Mouse (Mus musculus) ovary, postnatal 36 days (tissue): ENCODE results near the gene Lmbr1.
"Not testable (repeated sequence)": the region's sequence is repeated elsewhere in the genome, so short reads cannot be mapped to it uniquely, and the experiment has no call there.

ENCODE experiments used
- DNase-seq: peaks from one replicate; pipeline ENCODE4 v3.0.0; 2022; ENCODE audit warnings: low spot score, mixed read lengths

The Lmbr1 gene

DNA sequence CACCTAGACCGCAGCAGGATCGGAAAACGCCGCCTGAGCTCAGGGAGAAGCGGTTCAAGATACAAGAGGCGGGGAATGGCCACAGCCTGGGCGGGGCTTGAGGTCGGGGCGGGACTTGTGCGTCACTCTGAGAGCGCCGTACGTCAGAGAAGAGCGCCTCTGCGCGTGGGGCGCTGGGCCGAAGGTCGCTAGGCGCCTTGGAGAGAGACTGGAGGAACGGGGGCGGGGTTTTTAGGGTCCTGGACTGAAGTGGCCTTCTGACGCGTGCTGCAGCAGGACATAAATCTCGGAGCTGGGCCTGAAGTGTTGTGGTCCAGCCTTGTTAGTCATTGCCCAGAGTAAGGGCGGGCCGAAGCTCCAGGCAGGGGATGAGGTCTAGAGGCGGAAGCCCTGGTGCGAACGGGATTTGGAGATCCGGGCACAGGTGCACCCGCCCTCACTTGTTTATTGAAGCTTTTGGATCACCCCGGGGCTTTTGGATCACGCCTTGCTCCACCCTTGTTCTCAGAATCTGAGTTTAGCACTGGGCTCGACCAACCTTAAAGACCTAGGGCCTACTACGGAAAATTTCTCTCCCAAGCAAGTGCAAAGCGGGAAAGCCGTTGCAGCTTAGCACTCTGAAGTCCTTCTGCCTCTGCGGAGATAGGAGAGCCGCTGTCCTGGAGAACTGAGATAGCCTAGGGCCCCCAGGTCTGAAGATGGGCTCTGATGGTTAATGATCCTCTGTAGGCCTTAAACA lies at the start of gene Lmbr1:
Lmbr1 (minus strand) TSS at position 93 of the 739 bp plus-strand sequence.
- peak; percentile 92 for DNase-seq

DNA sequence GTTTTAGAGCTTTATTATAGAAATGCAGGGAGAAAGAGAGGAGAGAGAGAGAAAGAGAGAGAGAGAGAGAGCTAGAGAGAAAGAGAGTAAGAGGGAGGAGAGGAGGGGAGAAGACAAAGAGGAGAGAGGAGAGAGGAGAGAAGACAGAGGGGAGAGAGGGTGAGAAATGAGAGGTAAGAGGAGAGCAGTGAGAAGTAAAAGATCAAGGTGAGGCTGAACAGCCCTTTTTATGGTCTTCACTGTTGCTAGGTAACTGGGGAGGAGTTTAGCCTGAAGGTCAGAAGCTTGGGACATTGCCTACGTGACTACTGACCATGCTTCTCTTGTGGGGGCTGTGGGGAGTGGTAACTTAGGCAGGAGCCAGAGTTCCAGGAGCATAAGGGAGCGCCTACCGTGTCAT lies 45.1 kb upstream of the Lmbr1 start:
- not testable (repeated sequence) for DNase-seq

DNA sequence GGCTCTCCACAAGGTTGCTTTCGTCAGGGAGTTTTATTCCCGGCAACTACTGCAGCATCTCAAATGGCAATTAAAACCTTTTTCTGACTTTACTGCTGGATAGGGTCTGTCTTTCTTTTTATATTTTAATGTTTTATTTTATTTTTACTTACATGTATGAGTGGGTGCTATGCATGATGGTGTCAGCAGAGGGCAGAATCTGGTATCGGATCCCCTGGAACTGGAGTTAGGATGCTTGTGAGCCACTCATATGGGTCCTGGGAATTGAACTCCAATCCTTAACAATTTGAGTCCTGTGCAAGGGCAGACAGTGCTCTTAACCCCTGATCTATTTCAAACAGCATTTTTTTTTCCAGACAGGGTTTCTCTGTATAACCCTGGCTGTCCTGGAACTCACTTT lies 34.9 kb upstream of the Lmbr1 start:
- DNase-seq, result no peak

- no peak for DNase-seq
Observed at GRCm38 (mm10) chr5:29410854-29411253, 32.7 kb upstream of the Lmbr1 start.

DNA sequence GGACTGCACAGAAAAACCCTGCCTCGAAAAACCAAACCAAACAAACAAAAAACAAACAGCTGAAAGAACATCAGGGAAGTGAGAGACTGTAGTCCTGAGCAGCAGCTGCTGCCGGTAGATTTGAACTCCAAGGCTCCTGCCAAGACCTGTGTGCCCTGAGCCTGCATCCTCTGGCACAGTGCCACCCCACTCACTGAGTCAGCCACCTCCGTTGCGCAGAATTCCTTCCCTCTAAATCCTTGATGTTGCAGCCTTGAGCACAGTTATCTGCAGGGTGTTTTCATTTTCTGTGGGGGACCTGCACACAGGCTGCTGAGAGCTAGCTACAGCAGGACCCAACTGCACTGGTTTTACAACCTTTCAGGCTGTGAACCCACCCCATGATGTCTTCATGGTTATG lies 20.2 kb upstream of the Lmbr1 start:
- DNase-seq, result peak; percentile 53

GRCm38 (mm10) chr5:29388944-29389765 lies 11.0 kb upstream of the Lmbr1 start:
- peak; percentile 82 for DNase-seq

- no peak for DNase-seq
Observed at GRCm38 (mm10) chr5:29388181-29388943, 10.2 kb upstream of the Lmbr1 start.

DNA sequence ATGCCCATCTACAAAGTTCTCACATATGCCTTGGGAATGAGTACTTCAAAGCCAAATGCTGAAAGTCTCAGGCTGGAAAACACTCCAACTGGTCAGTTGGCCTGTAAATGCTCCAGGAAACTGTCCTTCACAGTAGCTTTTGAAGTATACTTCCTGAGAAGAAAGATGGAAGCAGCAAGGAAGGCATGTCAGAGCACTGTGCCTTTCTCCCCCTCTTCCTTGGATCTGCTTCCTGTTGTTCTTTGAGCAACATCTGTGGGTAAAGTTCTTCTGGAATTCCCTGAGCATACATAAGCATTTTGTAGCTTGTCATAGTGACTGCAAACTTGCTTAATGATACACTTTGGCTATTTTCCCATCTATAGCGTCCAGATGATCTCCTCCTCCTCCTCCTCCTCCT lies 9.4 kb upstream of the Lmbr1 start:
- no peak for DNase-seq

GRCm38 (mm10) chr5:29382776-29383175 lies 4.6 kb upstream of the Lmbr1 start:
- no peak for DNase-seq

GRCm38 (mm10) chr5:29380091-29380490 lies 1.9 kb upstream of the Lmbr1 start:
- DNase-seq, result no peak

DNA sequence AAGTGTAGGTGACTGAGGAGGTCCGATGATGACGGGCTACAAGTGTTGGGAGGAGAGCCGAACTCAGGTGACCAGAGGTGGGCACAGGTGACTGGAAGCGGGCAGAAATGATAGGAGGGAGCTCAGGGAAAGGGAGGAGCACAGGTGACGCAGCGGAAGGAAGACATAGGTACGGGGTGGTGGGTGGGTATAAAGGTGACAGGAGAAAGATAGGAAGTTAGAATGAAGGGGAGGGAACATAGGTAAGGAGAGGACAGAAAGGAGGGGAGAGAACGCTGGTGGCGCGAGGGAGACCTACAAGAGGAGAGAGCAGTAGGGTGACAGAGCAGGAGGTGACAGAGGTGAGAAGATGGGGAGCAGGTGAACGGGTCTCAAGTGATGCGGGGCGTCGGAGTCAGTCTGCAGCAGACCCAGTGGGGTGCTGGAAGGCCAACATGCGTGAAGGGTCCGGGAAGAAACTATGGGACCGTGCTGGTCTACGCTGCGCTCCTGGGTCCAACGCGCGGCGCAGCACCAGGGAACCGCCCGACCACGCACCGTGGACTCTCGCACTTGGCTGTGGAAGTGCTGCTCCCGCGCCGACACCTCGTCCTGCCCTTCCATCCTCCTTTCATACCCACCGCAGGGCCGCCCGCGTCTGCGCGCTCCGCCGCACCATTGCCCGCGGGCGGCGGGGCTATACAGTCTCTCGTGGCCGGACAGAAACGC lies 446 bp downstream of the Lmbr1 start:
- DNase-seq, result peak; percentile 4

- DNase-seq, result no peak
Observed at GRCm38 (mm10) chr5:29363511-29363910, 14.7 kb downstream of the Lmbr1 start.

GRCm38 (mm10) chr5:29335836-29336235 lies 42.4 kb downstream of the Lmbr1 start:
- DNase-seq, result no peak

DNA sequence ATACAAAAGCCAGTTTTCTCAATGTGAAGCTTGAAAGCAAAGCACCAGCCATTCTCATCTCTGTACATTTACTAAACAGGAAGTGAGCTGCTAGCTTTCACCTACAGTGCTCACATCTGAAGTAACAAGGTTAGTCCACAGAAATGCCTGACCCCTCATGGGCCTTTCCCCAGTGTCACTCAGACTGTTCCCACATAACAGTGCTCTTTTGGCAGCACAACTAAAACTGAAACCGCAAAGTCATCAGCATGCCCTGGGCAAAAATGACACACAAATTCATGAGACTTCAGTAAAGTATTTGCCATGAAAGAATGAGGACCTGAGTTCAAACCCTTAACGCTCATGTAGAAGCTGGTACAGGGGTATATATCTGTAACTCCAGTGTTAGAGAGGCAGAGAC lies 55.7 kb downstream of the Lmbr1 start:
- no peak for DNase-seq

DNA sequence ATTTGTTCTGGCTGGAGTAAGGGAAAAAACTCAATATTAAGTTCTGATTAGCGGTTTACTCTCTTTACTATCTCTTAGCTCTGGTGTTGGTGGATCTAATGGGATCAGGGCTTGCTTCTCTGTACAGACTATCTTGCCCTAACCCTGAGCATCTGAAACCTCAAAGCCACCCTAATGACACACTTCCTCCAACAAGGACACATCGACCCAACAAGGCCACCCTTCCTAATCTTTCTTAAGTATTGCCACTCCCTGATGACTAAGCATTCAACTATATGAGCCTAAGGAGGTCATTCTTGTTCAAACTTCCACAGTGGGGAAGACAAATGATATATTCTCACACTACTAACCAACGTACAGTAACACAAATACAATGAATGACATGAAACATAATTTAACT lies 69.0 kb downstream of the Lmbr1 start:
- no peak for DNase-seq

- peak; percentile 33 for DNase-seq
Observed at GRCm38 (mm10) chr5:29293194-29293593, 85.0 kb downstream of the Lmbr1 start.

DNA sequence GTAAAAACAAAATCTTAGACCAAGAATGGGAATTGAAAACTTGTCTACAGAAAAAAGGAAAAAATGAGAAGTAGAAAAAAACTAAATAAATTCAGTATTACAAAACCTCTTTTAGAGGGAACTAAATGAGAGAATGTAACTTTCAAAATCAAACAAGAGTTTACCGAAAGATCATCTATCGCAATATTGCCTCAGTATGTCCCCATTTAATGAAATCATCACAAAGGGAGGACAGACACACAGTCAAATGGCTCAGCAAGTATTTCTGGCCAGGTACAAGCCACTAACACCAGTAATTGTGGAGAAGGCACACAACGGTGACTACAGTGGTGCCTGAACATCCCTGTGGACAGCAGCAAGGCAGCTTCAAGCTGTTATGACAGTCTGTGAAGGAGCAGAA lies 88.1 kb downstream of the Lmbr1 start:
- DNase-seq, result no peak

- DNase-seq, result no peak
Observed at GRCm38 (mm10) chr5:29289703-29290102, 88.5 kb downstream of the Lmbr1 start.

- DNase-seq, result no peak
Observed at GRCm38 (mm10) chr5:29281081-29281480, 97.1 kb downstream of the Lmbr1 start.

GRCm38 (mm10) chr5:29274746-29275145 lies 103.4 kb downstream of the Lmbr1 start:
- DNase-seq, result no peak

GRCm38 (mm10) chr5:29273426-29273825 lies 104.8 kb downstream of the Lmbr1 start:
- DNase-seq, result no peak

DNA sequence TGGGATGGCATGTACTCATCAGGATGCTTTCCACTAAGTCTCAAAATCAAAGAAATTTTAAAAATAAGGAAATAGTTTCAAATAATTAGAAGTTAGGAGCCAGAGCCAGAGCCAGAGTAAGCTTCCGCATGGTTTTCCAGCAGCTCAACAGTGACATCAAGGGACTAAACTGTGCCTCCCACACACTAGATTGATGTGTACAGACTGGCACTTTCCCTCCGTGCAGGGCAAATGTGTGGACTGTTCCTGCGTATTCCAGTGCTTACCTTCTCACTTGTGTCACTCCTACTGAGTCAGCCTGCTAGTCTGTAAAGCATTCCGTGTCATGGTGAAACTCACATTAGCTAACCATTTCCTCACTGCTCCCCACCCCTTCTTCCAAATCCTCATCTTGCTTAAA lies 107.3 kb downstream of the Lmbr1 start:
- DNase-seq, result no peak
